Mouse (Mus musculus) midbrain, embryonic 14.5 days (tissue): ENCODE results near the gene Gm12790. TPM values are rescaled to one million over a fixed set of nuclear protein-coding genes. Genes with fewer than 3 reads are reported as not detected.
A peak's percentile ranks its signal among the peaks of the same experiment; 100 is the strongest.
"Not testable (repeated sequence)": the region's sequence is repeated elsewhere in the genome, so short reads cannot be mapped to it uniquely, and the experiment has no call there.

Source experiments
- ATAC-seq: fragments of 200-750 bp; cut with Nextera tagmentation; 2 replicates; pipeline ENCODE4 v1.8.0; 2017; ENCODE audit warnings: moderate number of reproducible peaks, moderate library complexity; ENCODE audit not compliant: low FRiP score, low TSS enrichment
- DNase-seq: peaks from one replicate; pipeline ENCODE4 v3.0.0-alpha.2; 2015
- H3K27ac ChIP-seq: fragments of 300-500 bp; sonication (generic); replicated peaks from 2 replicates; pipeline ENCODE4 v1.5.1; 2014; ENCODE audit warnings: mild to moderate bottlenecking, low read depth, low read length, moderate library complexity
- H3K27me3 ChIP-seq: fragments of 300-500 bp; sonication (generic); 2 replicates; pipeline ENCODE4 v1.6.1; 2014; ENCODE audit warnings: low read length, control low read depth, mixed read lengths; ENCODE audit not compliant: control insufficient read depth, insufficient read depth
- H3K36me3 ChIP-seq: fragments of 300-500 bp; sonication (generic); 2 replicates; pipeline ENCODE4 v1.6.1; 2014; ENCODE audit warnings: low read length, control low read depth; ENCODE audit not compliant: control insufficient read depth, insufficient read depth
- H3K4me1 ChIP-seq: fragments of 300-500 bp; sonication (generic); 2 replicates; pipeline ENCODE4 v1.6.1; 2014; ENCODE audit warnings: mild to moderate bottlenecking, antibody characterized with exemption, low read length, control low read depth; ENCODE audit not compliant: control insufficient read depth, insufficient read depth
- H3K4me2 ChIP-seq: fragments of 300-500 bp; sonication (generic); 2 replicates; pipeline ENCODE4 v1.6.1; 2014; ENCODE audit warnings: mild to moderate bottlenecking, low read length, moderate library complexity
- H3K4me3 ChIP-seq: fragments of 300-500 bp; sonication (generic); replicated peaks from 2 replicates; pipeline ENCODE4 v1.5.1; 2014; ENCODE audit warnings: low read depth, low read length
- H3K9ac ChIP-seq: fragments of 300-500 bp; sonication (generic); replicated peaks from 2 replicates; pipeline ENCODE4 v1.6.1; 2014; ENCODE audit warnings: mild to moderate bottlenecking, low read length, moderate library complexity
- H3K9me3 ChIP-seq: fragments of 300-500 bp; sonication (generic); 2 replicates; pipeline ENCODE4 v1.6.1; 2016; ENCODE audit warnings: low read length, control low read depth, mixed read lengths; ENCODE audit not compliant: control insufficient read depth
- WGBS: fragments of 180-500 bp; shearing (Covaris S2); extraction: QIAGEN DNeasy Blood & Tissue Kit; methylation state at CpG from one replicate; pipeline ENCODE4 v1.1.7; 2014; 5-methylcytosine and 5-hydroxymethylcytosine counted together
- polyA plus RNA-seq: library from polyadenylated mRNA; unstranded; fragments of >200 nt; fragmentation: Nextera tagmentation; extraction: Ambion mirVana; gene quantifications from 2 replicates; pipeline ENCODE4 v1.2.1, GENCODE M21; 2014

Gene Gm12790
- not detected in 2 replicates for polyA plus RNA-seq

- H3K4me2 ChIP-seq, H3K4me3 ChIP-seq, H3K9ac ChIP-seq, H3K27ac ChIP-seq, H3K36me3 ChIP-seq, ATAC-seq, DNase-seq, H3K4me1 ChIP-seq, H3K27me3 ChIP-seq, H3K9me3 ChIP-seq: not testable (repeated sequence)
- WGBS = 88% methylated on average over 1 of the region's 5 CpGs
Measured at GRCm38 (mm10) chr4:101980949-101981348, at the start of gene Gm12790. Gene Gm12790, minus strand, starts transcription at chr4:101981049.

DNA sequence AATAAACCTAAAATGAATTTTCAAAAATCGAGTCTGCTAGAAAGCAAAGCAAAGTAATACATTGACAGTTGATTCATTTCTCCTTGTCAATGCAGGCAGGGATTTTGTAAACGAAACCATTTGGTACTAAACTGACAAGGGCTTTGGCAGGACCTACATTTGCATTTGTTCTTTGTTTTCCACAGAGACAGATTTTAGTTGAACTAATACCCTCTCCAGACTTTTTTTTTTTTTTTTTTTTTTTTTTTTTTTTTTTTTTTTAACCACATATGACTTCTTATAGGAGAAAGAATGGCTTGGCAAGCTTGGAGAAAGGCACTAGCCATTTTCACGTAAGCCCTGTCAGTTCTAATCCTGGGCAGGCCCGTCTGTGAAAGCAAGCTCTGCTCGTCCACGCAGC is 45.8 kb upstream of the Gm12790 start:
- no peak overlapping the region for H3K27ac ChIP-seq
- ATAC-seq = no peak
- no peak overlapping the region for H3K4me2 ChIP-seq
- no peaks in the 10 kb centered on the region for H3K4me1 ChIP-seq
- no peak for DNase-seq
- no peaks in the 10 kb centered on the region for H3K9me3 ChIP-seq
- no peaks in the 10 kb centered on the region for H3K27me3 ChIP-seq
- WGBS = 83% methylated on average over 6 of the region's 6 CpGs
- H3K36me3 ChIP-seq = no peaks in the 10 kb centered on the region
- H3K4me3 ChIP-seq = no peak overlapping the region
- no peak overlapping the region for H3K9ac ChIP-seq

DNA sequence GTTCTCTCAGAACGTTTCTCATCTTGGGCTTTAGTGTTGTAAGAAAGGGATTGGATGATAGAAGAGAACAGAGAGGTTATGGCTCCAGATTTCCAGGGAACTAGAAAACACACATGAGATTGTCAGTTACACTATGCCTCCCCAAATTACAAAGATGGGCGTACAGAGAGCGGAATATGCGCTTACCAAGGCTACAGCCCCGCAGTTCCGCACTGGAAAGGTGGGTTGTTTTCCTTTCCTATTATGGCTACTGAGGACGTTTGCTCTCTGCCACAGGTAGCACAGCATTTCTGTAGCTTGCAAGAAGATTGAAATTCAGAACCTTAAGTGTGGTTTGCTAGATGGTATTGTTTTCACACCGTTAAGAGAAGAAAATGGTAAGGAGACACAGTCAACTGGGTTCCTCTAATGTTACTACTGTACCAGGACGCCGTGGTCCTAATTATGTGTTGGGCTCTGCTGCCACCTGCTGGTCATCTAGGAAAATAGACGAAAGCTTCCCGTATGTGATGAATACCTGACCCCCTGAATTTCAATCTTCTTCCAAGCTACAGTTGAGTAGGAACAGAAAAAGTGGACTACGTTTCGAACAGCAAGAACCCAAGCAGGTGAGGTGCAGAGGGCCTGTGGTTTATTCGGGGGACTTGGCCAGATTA is 17.5 kb upstream of the Gm12790 start:
- no peaks in the 10 kb centered on the region for H3K36me3 ChIP-seq
- 40% methylated on average over 15 of the region's 15 CpGs for WGBS
- no peak overlapping the region for H3K27ac ChIP-seq
- H3K4me2 ChIP-seq = no peak overlapping the region
- no peaks in the 10 kb centered on the region for H3K27me3 ChIP-seq
- DNase-seq (peak; percentile 91), ATAC-seq (peak; percentile 69; the same call in 1 of the 2 replicates)
- no peaks in the 10 kb centered on the region for H3K9me3 ChIP-seq
- H3K9ac ChIP-seq = no peak overlapping the region
- H3K4me1 ChIP-seq = no peaks in the 10 kb centered on the region
- no peak overlapping the region for H3K4me3 ChIP-seq

- Histone ChIP-seq H3K4me3 (no peak overlapping the region), H3K9ac (no peak overlapping the region), H3K4me1 (no peaks in the 10 kb centered on the region), H3K4me2 (no peak overlapping the region), H3K27me3 (no peaks in the 10 kb centered on the region), H3K36me3 (no peaks in the 10 kb centered on the region), H3K27ac (no peak overlapping the region), H3K9me3 (no peaks in the 10 kb centered on the region)
- no peak for DNase-seq
- ATAC-seq = no peak
- 92% methylated on average over 5 of the region's 5 CpGs for WGBS
Measured at GRCm38 (mm10) chr4:101997426-101997825, 16.6 kb upstream of the Gm12790 start.

DNA sequence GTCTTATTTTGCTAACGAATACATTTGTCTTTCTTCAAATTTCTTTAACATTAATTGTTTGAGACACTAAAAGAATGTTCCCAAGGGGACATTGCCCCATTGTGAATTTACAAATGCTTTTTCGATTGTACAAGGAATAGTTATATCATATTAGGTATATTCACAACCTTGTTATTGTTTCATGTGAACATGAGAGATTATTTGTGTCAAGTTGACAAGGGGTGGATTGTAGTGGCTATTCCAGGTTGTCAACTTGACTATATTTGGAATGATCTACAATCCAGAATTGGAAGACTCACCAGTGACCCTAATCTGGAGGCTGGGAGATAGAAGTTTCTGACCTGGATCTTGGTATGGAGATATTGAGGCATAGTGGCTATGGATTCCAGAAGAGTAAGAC is 5.5 kb upstream of the Gm12790 start, which contains the start of gene Gm12789:
Gm12789 (plus strand) TSS at position 301 of the 400 bp plus-strand sequence.
- 96% methylated on average over 2 of the region's 2 CpGs for WGBS
- not testable (repeated sequence) for H3K9ac ChIP-seq, H3K36me3 ChIP-seq, ATAC-seq, H3K27ac ChIP-seq, H3K4me3 ChIP-seq, H3K9me3 ChIP-seq, H3K4me1 ChIP-seq, DNase-seq, H3K27me3 ChIP-seq, H3K4me2 ChIP-seq

GRCm38 (mm10) chr4:101985678-101986077 is 4.8 kb upstream of the Gm12790 start:
- H3K27me3 ChIP-seq = no peaks in the 10 kb centered on the region
- H3K9me3 ChIP-seq = no peaks in the 10 kb centered on the region
- no peaks in the 10 kb centered on the region for H3K4me1 ChIP-seq
- ATAC-seq (no peak), DNase-seq (no peak)
- no peak overlapping the region for H3K4me3 ChIP-seq
- H3K9ac ChIP-seq = no peak overlapping the region
- WGBS = 91% methylated on average over 5 of the region's 5 CpGs
- H3K36me3 ChIP-seq = no peaks in the 10 kb centered on the region
- H3K27ac ChIP-seq = no peak overlapping the region
- H3K4me2 ChIP-seq = no peak overlapping the region

DNA sequence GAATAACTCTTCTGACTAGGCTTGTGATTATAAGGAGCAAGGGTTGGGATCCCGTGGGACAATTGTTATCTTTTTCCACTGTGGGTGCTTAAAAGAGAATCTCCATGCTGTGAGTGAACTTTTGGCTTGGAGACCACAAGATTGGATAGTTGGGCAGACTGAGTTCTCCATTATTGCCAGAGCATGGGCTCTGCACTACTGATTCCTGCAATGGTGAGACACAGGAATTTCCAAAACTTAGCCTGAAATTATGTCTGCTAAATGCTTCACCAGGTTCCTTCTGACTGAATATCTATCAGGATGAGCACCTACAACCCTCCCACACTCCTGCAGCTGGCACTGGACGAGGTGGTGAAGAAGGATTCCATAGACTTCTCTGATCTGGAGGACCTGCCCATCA is 40.7 kb downstream of the Gm12790 start, which contains the start of gene Gm12794:
Gm12794 (plus strand) TSS at position 301 of the 400 bp plus-strand sequence.
- H3K9ac ChIP-seq, DNase-seq, H3K27me3 ChIP-seq, H3K27ac ChIP-seq, H3K4me3 ChIP-seq, H3K4me1 ChIP-seq, H3K36me3 ChIP-seq, ATAC-seq, H3K4me2 ChIP-seq, H3K9me3 ChIP-seq: not testable (repeated sequence)
- WGBS = 80% methylated on average over 2 of the region's 2 CpGs

Other genes with a start within 250 kb of the Gm12790 start
- gene B020004J07Rik, start 137.0 kb downstream of the Gm12790 start, polyA plus RNA-seq = not detected in 2 replicates
- not detected in 2 replicates for gene C130073F10Rik, start 87.3 kb downstream of the Gm12790 start, polyA plus RNA-seq
- gene Gm12800, start 71.9 kb downstream of the Gm12790 start, polyA plus RNA-seq = not detected in 2 replicates
- not detected in 2 replicates for gene Gm12794, start 40.6 kb downstream of the Gm12790 start, polyA plus RNA-seq
- gene Gm12789, start 5.6 kb upstream of the Gm12790 start, polyA plus RNA-seq = not detected in 2 replicates
- 49.4 and 49.8 TPM in 2 replicates for gene Pde4b, start 106.5 kb upstream of the Gm12790 start, polyA plus RNA-seq